Mouse (Mus musculus): ENCODE data around the gene Rpl28.

The Rpl28 gene

GRCm38 (mm10) chr7:4836351-4836792 is 43.7 kb downstream of the Rpl28 start:
- peak; percentile 80 to 81 for DNase-seq

GRCm38 (mm10) chr7:4837639-4838038 is 45.0 kb downstream of the Rpl28 start:
- no peak for DNase-seq

- DNase-seq, result no peak
Measured at GRCm38 (mm10) chr7:4842077-4842476, 49.4 kb downstream of the Rpl28 start.

GRCm38 (mm10) chr7:4842634-4843131 is 50.0 kb downstream of the Rpl28 start:
- peak in 1 of 2 experiments; percentile 29 for DNase-seq

- no peak for DNase-seq
Measured at GRCm38 (mm10) chr7:4843604-4844244, 51.0 kb downstream of the Rpl28 start.

- no peak for DNase-seq
Measured at GRCm38 (mm10) chr7:4844245-4844916, 51.7 kb downstream of the Rpl28 start, which contains the start of gene Shisa7. Shisa7 (minus strand) TSS chr7:4844696.

Data from lung, adult 18-20 months (tissue).